Mouse (Mus musculus): ENCODE results near the gene Prkag2.

DNA sequence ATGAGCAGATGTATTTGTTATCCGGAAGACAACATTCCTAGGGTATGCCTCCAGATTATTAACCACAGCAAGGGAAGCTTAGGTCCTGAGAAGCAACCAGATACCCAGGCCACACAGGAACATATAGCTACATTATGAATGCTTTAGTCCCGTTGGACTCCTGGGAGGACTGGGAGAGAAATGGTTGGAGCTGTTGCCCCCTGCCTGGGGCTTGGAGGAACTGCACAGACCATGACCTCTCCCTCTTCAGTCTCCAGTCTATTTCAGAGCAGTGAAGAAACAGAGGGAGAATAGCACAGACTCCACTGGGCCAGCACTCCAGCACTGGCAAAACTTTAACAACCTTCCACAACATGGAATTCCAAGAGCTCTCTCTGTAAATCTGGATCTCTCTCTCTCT, 17.9 kb downstream of the Prkag2 start:
- TF ChIP-seq CTCF (conservative IDR thresholded peaks at IDR 0.05; ENCODE audit: low read length) (peak; percentile 68), POU5F1 (IDR thresholded peaks at IDR 0.05; ENCODE audit: borderline replicate concordance, low read length) (no peak), NANOG (IDR thresholded peaks at IDR 0.05; ENCODE audit: borderline replicate concordance, low read length) (no peak)

Measured in E14TG2a.4 (cell line).